Mouse (Mus musculus) C2C12 (cell line): ENCODE results near the gene Ybx1. TPM values are rescaled to one million over a fixed set of nuclear protein-coding genes. Genes with fewer than 3 reads are reported as not detected.

Experiments
- H3K27me3 ChIP-seq: one replicate; pipeline ENCODE4 v1.6.1; 2011; ENCODE audit not compliant: control insufficient read depth, insufficient read depth, insufficient read length
- H3K36me3 ChIP-seq: one replicate; pipeline ENCODE4 v1.6.1; 2011; ENCODE audit not compliant: control insufficient read depth, insufficient read depth
- H3K4me3 ChIP-seq: one replicate; pipeline ENCODE4 v1.5.1; 2011; ENCODE audit warnings: mild to moderate bottlenecking, control low read depth; ENCODE audit not compliant: poor library complexity, insufficient read depth, severe bottlenecking
- H3K79me2 ChIP-seq: one replicate; pipeline ENCODE4 v1.6.1; 2011; ENCODE audit not compliant: control insufficient read depth, insufficient read depth
- H3K79me3 ChIP-seq: one replicate; pipeline ENCODE4 v1.6.1; 2011; ENCODE audit warnings: low read depth, control low read depth
- H3ac ChIP-seq: one replicate; pipeline ENCODE3; 2011; ENCODE audit warnings: low read depth; ENCODE audit not compliant: control insufficient read depth, insufficient read length
- CEBPB ChIP-seq: IDR thresholded peaks from one replicate; pipeline ENCODE4 v1.6.1; 2011; ENCODE audit warnings: low read depth, mild to moderate bottlenecking, control low read depth, moderate library complexity
- CTCF ChIP-seq: IDR thresholded peaks from one replicate; pipeline ENCODE4 v1.5.1; 2011; ENCODE audit not compliant: control insufficient read depth, insufficient read depth, insufficient read length
- FOSL1 ChIP-seq: IDR thresholded peaks from one replicate; pipeline ENCODE4 v1.8.0; 2011; ENCODE audit warnings: mild to moderate bottlenecking, low read length; ENCODE audit not compliant: poor library complexity, insufficient read depth, severe bottlenecking
- MAX ChIP-seq: IDR thresholded peaks from one replicate; pipeline ENCODE4 v1.6.1; 2011; ENCODE audit warnings: mild to moderate bottlenecking, control low read depth
- MYOD1 ChIP-seq: IDR thresholded peaks from one replicate; pipeline ENCODE4 v1.6.1; 2011; ENCODE audit warnings: low read depth; ENCODE audit not compliant: control insufficient read depth, insufficient read length
- MYOG ChIP-seq: IDR thresholded peaks from one replicate; pipeline ENCODE4 v1.6.1; 2011; ENCODE audit not compliant: control insufficient read depth, insufficient read length; ENCODE audit errors: extremely low read depth
- USF1 ChIP-seq: IDR thresholded peaks from one replicate; pipeline ENCODE4 v1.6.1; 2011; ENCODE audit warnings: low read depth, mild to moderate bottlenecking, control low read depth, moderate library complexity
- polyA plus RNA-seq: library from polyadenylated mRNA; unstranded; fragments of >200 nt; fragmentation: generic; extraction: Trizol; gene quantifications from one replicate; pipeline ENCODE4 v1.2.1, GENCODE M21; 2012; ENCODE audit warnings: missing spikeins

Gene Ybx1
- polyA plus RNA-seq, 1 experiment: 818 TPM

GRCm38 (mm10) chr4:119263459-119263858 is 30.9 kb downstream of the Ybx1 start:
- no peak overlapping the region for H3K4me3 ChIP-seq
- H3ac ChIP-seq: no peak overlapping the region
- no peaks in the 10 kb centered on the region for H3K36me3 ChIP-seq
- no peaks in the 10 kb centered on the region for H3K79me3 ChIP-seq
- H3K27me3 ChIP-seq: no peaks in the 10 kb centered on the region
- TF ChIP-seq MYOD1: no peak
- no peak for TF ChIP-seq CEBPB
- TF ChIP-seq USF1: no peak
- TF ChIP-seq FOSL1: no peak
- TF ChIP-seq CTCF: no peak
- no peak for TF ChIP-seq MAX
- TF ChIP-seq MYOG: no peak
- no peaks in the 10 kb centered on the region for H3K79me2 ChIP-seq

GRCm38 (mm10) chr4:119262483-119262882 is 31.9 kb downstream of the Ybx1 start:
- Histone ChIP-seq H3K4me3 (no peak overlapping the region), H3K79me3 (no peaks in the 10 kb centered on the region), H3K27me3 (no peaks in the 10 kb centered on the region), H3K79me2 (no peaks in the 10 kb centered on the region), H3ac (no peak overlapping the region), H3K36me3 (no peaks in the 10 kb centered on the region)
- TF ChIP-seq MAX: no peak
- TF ChIP-seq MYOG: no peak
- TF ChIP-seq USF1: no peak
- TF ChIP-seq FOSL1: no peak
- TF ChIP-seq CTCF: no peak
- no peak for TF ChIP-seq CEBPB
- no peak for TF ChIP-seq MYOD1

- no peak overlapping the region for H3K4me3 ChIP-seq
- no peaks in the 10 kb centered on the region for H3K79me3 ChIP-seq
- no peak for TF ChIP-seq FOSL1
- no peak for TF ChIP-seq CEBPB
- TF ChIP-seq MYOD1: no peak
- TF ChIP-seq MYOG: no peak
- no peak for TF ChIP-seq CTCF
- TF ChIP-seq MAX: no peak
- TF ChIP-seq USF1: no peak
- H3K79me2 ChIP-seq: no peaks in the 10 kb centered on the region
- no peak overlapping the region for H3ac ChIP-seq
- H3K27me3 ChIP-seq: no peaks in the 10 kb centered on the region
- H3K36me3 ChIP-seq: no peaks in the 10 kb centered on the region
Measured at GRCm38 (mm10) chr4:119261087-119261713, 33.2 kb downstream of the Ybx1 start.

GRCm38 (mm10) chr4:119259344-119260254 is 34.8 kb downstream of the Ybx1 start:
- Histone ChIP-seq H3K36me3 (no peaks in the 10 kb centered on the region), H3K79me2 (no peaks in the 10 kb centered on the region), H3K4me3 (no peak overlapping the region), H3K27me3 (no peaks in the 10 kb centered on the region), H3ac (no peak overlapping the region), H3K79me3 (no peaks in the 10 kb centered on the region)
- TF ChIP-seq MAX: no peak
- no peak for TF ChIP-seq CEBPB
- no peak for TF ChIP-seq FOSL1
- TF ChIP-seq MYOD1: no peak
- no peak for TF ChIP-seq USF1
- no peak for TF ChIP-seq CTCF
- no peak for TF ChIP-seq MYOG

GRCm38 (mm10) chr4:119257083-119257482 is 37.3 kb downstream of the Ybx1 start:
- no peak overlapping the region for H3ac ChIP-seq
- no peaks in the 10 kb centered on the region for H3K27me3 ChIP-seq
- no peak for TF ChIP-seq MAX
- no peak for TF ChIP-seq CTCF
- no peaks in the 10 kb centered on the region for H3K79me3 ChIP-seq
- no peaks in the 10 kb centered on the region for H3K79me2 ChIP-seq
- no peaks in the 10 kb centered on the region for H3K36me3 ChIP-seq
- no peak overlapping the region for H3K4me3 ChIP-seq

GRCm38 (mm10) chr4:119255351-119255750 is 39.1 kb downstream of the Ybx1 start, which contains the start of gene Cldn19:
Gene Cldn19 (plus strand): TSS chr4:119255414.
- Histone ChIP-seq H3K4me3 (no peak within 1 kb of the TSS), H3K36me3 (no peaks in the 10 kb centered on the region), H3ac (no peak within 1 kb of the TSS), H3K79me2 (no peaks in the 10 kb centered on the region), H3K79me3 (no peaks in the 10 kb centered on the region), H3K27me3 (no peaks in the 10 kb centered on the region)
- TF ChIP-seq CEBPB: no peak
- TF ChIP-seq MAX: no peak
- no peak for TF ChIP-seq USF1
- no peak for TF ChIP-seq MYOG
- no peak for TF ChIP-seq CTCF
- no peak for TF ChIP-seq MYOD1
- TF ChIP-seq FOSL1: no peak
